Mouse (Mus musculus) liver, embryonic 11.5 days (tissue): ENCODE measurements around the gene Nucb1. TPM values are rescaled to one million over a fixed set of nuclear protein-coding genes. Genes with fewer than 3 reads are reported as not detected.

Experiments
- ATAC-seq: fragments of 200-750 bp; cut with Nextera tagmentation; replicated peaks from 2 replicates; pipeline ENCODE4 v1.8.0; 2017; ENCODE audit warnings: moderate number of reproducible peaks, mild to moderate bottlenecking, moderate TSS enrichment, moderate library complexity; ENCODE audit not compliant: low FRiP score
- DNase-seq: peaks from one replicate; pipeline ENCODE4 v3.0.0-alpha.2; 2017; ENCODE audit warnings: low spot score
- H3K27ac ChIP-seq: fragments of 300-500 bp; sonication (generic); 2 replicates; pipeline ENCODE4 v1.5.1; 2014; ENCODE audit warnings: mild to moderate bottlenecking, low read depth, low read length, control low read depth
- H3K27me3 ChIP-seq: fragments of 300-500 bp; sonication (generic); replicated peaks from 2 replicates; pipeline ENCODE4 v1.6.1; 2014; ENCODE audit warnings: low read length, mixed read lengths; ENCODE audit not compliant: control insufficient read depth, insufficient read depth
- H3K36me3 ChIP-seq: fragments of 300-500 bp; sonication (generic); 2 replicates; pipeline ENCODE4 v1.6.1; 2014; ENCODE audit warnings: mild to moderate bottlenecking, low read length, moderate library complexity, mixed read lengths; ENCODE audit not compliant: control insufficient read depth, insufficient read depth
- H3K4me1 ChIP-seq: fragments of 300-500 bp; sonication (generic); replicated peaks from 2 replicates; pipeline ENCODE4 v1.6.1; 2014; ENCODE audit warnings: low read length, mixed read lengths; ENCODE audit not compliant: control insufficient read depth, insufficient read depth
- H3K4me2 ChIP-seq: fragments of 300-500 bp; sonication (generic); 2 replicates; pipeline ENCODE4 v1.6.1; 2014; ENCODE audit warnings: mild to moderate bottlenecking, control low read depth, moderate library complexity
- H3K4me3 ChIP-seq: fragments of 300-500 bp; sonication (generic); 2 replicates; pipeline ENCODE4 v1.5.1; 2014; ENCODE audit warnings: low read depth, low read length, control low read depth
- H3K9ac ChIP-seq: fragments of 300-500 bp; sonication (generic); 2 replicates; pipeline ENCODE4 v1.6.1; 2014; ENCODE audit warnings: low read depth, low read length, control low read depth
- H3K9me3 ChIP-seq: fragments of 300-500 bp; sonication (generic); 2 replicates; pipeline ENCODE4 v1.6.1; 2016; ENCODE audit warnings: low read length, inconsistent platforms, mixed read lengths; ENCODE audit not compliant: control insufficient read depth
- WGBS: fragments of 180-500 bp; shearing (Covaris S2); extraction: QIAGEN DNeasy Blood & Tissue Kit; methylation state at CpG from one replicate; pipeline ENCODE4 v1.1.7; 2014; 5-methylcytosine and 5-hydroxymethylcytosine counted together
- microRNA-seq: library from miRNA; unstranded; fragments of <30 nt; microRNA quantifications from one replicate; pipeline ENCODE4, GENCODE M21; 2017; ENCODE audit warnings: borderline number of aligned reads
- polyA plus RNA-seq: library from polyadenylated mRNA; unstranded; fragments of >200 nt; fragmentation: Nextera tagmentation; extraction: Ambion mirVana; gene quantifications from 2 replicates; pipeline ENCODE4 v1.2.1, GENCODE M21; 2014

Nucb1 gene
- polyA plus RNA-seq, 1 experiment from 2014 or later = 149 TPM

DNA sequence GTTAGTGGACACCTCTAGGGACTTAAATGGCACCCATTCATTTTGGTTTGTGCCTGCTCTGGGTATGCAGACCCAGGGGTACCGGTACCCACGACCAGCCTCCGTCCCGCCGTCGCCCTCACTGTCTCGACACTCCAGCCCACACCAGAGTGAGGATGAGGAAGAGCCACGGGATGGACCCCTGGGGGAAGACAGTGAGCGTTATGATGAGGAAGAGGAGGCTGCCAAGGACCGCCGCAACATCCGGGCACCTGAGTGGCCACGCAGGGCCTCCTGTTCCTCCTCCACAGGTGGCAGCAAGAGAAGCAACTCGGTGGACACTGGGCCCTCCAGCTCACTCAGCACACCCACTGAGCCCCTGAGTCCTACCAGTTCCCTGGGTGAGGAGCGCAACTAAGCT is 55.2 kb downstream of the Nucb1 start:
- Histone ChIP-seq H3K4me3 (no peak overlapping the region), H3K4me2 (no peak overlapping the region), H3K36me3 (peaks cover 23% of the 10 kb centered on the region), H3K9ac (no peak overlapping the region), H3K27ac (no peak overlapping the region), H3K27me3 (no peaks in the 10 kb centered on the region), H3K9me3 (no peaks in the 10 kb centered on the region), H3K4me1 (peaks cover 26% of the 10 kb centered on the region)
- DNase-seq (no peak), ATAC-seq (no peak)
- 88% methylated on average over 15 of the region's 15 CpGs for WGBS

DNA sequence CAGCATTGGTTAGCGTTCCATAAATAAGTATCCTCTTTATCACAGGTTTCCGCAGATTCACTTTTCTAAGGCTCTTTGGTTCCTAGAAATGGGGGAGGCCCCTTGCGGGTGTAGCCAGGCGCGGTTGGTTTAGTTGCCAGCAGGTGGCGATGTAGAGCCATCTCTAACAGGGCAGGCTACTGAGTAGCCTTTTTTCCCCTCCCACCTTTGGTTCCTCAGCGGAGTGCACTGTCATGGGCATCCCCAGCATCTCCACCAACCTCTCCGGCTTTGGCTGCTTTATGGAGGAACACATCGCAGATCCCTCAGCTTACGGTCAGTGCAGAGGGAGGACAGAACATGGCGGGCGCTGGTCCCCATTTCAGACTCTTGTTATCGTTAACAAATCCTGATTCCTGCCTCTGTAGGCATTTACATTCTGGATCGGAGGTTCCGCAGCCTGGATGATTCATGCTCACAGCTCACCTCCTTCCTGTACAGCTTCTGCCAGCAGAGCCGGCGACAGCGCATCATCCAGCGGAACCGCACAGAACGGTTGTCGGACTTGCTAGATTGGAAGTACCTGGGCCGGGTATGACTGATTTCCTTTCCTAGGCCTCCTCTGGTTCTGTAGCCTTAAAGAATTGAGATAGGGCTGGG is 58.7 kb downstream of the Nucb1 start:
- Histone ChIP-seq H3K27ac (no peak overlapping the region), H3K4me1 (peaks cover 4% of the 10 kb centered on the region), H3K27me3 (no peaks in the 10 kb centered on the region), H3K4me2 (no peak overlapping the region; the same call in 1 of the 2 replicates), H3K9ac (no peak overlapping the region), H3K4me3 (no peak overlapping the region), H3K9me3 (no peaks in the 10 kb centered on the region), H3K36me3 (peaks cover 14% of the 10 kb centered on the region)
- 49% methylated on average over 23 of the region's 23 CpGs for WGBS
- DNase-seq = peak; percentile 80
- ATAC-seq = peak; percentile 75

DNA sequence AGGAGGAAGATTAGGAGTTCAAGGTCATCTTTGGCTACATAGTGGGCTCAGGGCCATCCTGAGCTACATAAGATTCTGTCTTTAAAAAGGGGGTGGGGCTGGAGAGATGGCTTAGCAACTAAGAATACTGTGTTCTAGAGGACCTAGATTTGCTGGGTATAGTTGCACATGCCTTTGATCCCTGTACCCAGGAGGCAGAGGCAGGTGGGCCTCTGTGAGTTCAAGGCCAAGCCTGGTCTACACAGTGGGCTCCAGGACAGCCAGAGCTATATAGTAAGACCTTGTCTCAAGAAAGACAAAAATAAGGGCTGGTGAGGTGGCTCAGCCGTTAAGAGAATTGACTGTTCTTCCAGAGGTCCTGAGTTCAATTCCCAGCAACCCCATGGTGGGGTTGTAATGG is 60.2 kb downstream of the Nucb1 start:
- no peak overlapping the region for H3K4me3 ChIP-seq
- 79% methylated on average over 1 of the region's 1 CpGs for WGBS
- H3K9me3 ChIP-seq = no peaks in the 10 kb centered on the region
- no peak overlapping the region for H3K4me2 ChIP-seq
- H3K27me3 ChIP-seq = no peaks in the 10 kb centered on the region
- DNase-seq = no peak
- H3K36me3 ChIP-seq = peaks cover 10% of the 10 kb centered on the region; the same call in 1 of the 2 replicates
- H3K4me1 ChIP-seq = peaks cover 4% of the 10 kb centered on the region
- no peak for ATAC-seq
- H3K27ac ChIP-seq = no peak overlapping the region
- no peak overlapping the region for H3K9ac ChIP-seq

DNA sequence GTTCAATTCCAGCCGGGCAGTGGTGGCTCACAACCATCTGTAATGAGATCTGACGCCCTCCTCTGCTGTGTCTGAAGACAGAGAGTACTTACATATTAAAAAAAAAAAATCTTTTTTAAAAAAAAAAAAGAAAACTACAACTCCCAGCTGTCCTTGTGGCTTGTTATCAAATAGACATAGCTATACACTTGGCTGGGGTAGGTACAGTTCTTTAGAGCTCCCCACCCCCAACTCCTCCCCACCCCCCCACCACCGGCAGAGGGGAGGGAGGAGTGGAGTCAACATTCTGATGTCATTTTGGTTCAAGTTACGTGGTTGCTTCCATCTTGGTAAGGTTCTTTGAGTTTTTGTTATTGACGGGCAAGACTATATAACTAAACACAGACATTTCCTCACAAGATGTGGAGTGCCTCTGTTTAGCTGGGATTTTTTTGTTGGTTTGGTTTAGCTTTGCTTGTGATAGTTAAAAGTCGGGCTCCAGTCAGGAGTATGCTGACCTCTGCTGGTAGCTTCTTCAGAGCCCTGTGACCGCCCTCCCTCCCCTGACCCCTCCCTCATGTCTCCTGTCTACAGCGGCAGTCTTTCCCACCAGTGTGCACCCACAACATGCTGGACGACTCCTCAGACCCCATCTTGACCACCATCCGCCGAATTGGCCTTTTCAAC is 62.7 kb downstream of the Nucb1 start:
- Histone ChIP-seq H3K4me3 (peak overlapping the region; percentile 23), H3K36me3 (peaks cover 12% of the 10 kb centered on the region; the same call in 1 of the 2 replicates), H3K9me3 (no peaks in the 10 kb centered on the region), H3K9ac (peak overlapping the region; percentile 32; the same call in 1 of the 2 replicates), H3K4me2 (peak overlapping the region; percentile 51), H3K4me1 (peaks cover 13% of the 10 kb centered on the region), H3K27ac (no peak overlapping the region), H3K27me3 (no peaks in the 10 kb centered on the region)
- ATAC-seq (peak; percentile 72), DNase-seq (no peak)
- 26% methylated on average over 11 of the region's 11 CpGs for WGBS

DNA sequence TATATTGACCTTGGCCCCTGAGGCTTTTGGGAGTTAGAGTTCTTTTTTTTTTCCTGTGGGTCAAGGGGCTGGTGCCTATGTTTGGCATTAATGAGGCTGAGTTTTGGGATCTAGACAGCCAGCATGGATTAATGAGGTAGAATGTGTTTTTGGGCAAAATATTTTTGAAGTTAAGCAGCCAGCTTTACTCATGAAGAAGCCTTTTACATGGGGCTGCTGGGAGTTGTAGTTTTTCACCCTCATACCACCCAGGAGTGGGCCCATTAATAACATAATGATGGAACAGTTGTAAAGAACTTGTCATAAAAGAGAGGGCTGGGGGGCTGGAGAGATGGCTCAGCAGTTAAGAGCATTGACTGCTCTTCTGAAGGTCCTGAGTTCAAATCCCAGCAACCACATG is 63.6 kb downstream of the Nucb1 start:
- H3K4me3 ChIP-seq = no peak overlapping the region
- no peaks in the 10 kb centered on the region for H3K9me3 ChIP-seq
- H3K27ac ChIP-seq = no peak overlapping the region
- H3K4me2 ChIP-seq = no peak overlapping the region
- ATAC-seq = no peak
- H3K27me3 ChIP-seq = no peaks in the 10 kb centered on the region
- H3K36me3 ChIP-seq = peaks cover 12% of the 10 kb centered on the region; the same call in 1 of the 2 replicates
- H3K4me1 ChIP-seq = peaks cover 11% of the 10 kb centered on the region
- no peak for DNase-seq
- no peak overlapping the region for H3K9ac ChIP-seq

DNA sequence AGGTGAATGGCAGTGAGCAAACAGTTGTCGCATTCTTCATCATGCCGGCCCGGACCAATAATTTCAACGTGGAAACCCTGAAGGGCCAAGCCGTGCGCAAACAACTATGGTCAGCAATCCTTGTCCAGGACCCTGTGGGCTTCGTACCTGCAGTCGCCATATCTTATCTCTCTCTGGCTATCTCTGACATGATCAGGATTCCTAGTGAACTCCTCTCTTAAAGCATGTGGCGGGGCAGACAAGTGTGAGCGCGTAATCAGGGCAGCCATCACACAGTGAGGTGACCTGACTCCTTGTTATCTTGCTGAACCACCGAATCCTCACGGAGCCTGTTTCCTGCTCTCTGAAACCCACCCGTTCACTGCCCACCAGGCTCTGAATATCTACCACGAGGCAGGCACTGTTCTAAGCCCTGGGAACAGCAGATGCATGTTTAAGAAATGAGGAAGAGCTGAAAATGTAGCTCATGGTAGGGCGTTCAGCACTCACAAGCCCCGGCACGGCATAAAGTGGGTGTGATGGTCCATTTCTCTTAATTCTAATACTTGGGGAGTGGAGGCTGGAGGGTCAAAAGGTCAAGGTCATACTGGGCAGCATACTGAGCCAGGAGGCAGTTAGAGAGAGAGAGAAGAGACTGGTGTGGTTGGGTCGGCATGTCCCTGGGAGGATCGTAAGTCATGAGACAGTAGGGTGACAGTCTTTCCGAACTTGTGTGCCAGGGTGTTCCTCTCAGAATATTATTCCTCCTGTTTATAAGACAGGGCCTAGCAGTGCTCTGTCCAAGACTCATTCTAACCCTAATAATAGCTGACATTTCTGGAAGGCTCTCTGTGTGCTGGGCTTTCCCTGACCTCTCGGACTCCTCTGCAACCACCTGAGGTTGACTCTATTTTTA is 66.4 kb downstream of the Nucb1 start:
- no peaks in the 10 kb centered on the region for H3K27me3 ChIP-seq
- DNase-seq = no peak
- peaks cover 9% of the 10 kb centered on the region for H3K4me1 ChIP-seq
- H3K9ac ChIP-seq = no peak overlapping the region
- no peak overlapping the region for H3K4me3 ChIP-seq
- peaks cover 12% of the 10 kb centered on the region; the same call in 1 of the 2 replicates for H3K36me3 ChIP-seq
- H3K9me3 ChIP-seq = no peaks in the 10 kb centered on the region
- H3K27ac ChIP-seq = no peak overlapping the region
- no peak; the same call in 1 of the 2 replicates for ATAC-seq
- WGBS = 57% methylated on average over 22 of the region's 22 CpGs
- H3K4me2 ChIP-seq = no peak overlapping the region

Small RNAs within 50 kb of the gene (microRNA-seq; reads per million reads assigned to microRNA genes)
- gene Gm22133 = 6.7 reads per million, percentile 17 among the genes with 10 or more reads in this experiment

Other genes starting within 250 kb of the Nucb1 start
- gene Slc6a21, start 232.9 kb downstream of the Nucb1 start, polyA plus RNA-seq = not detected in 2 replicates
- 2.3 and 3.9 TPM in 2 replicates for gene Trpm4, start 176.6 kb downstream of the Nucb1 start, polyA plus RNA-seq
- 0.12 and 0.30 TPM in 2 replicates for gene Hrc, start 175.1 kb downstream of the Nucb1 start, polyA plus RNA-seq
- 2.0 and 2.1 TPM in 2 replicates for gene Ppfia3, start 143.4 kb downstream of the Nucb1 start, polyA plus RNA-seq
- gene Lin7b, start 139.8 kb downstream of the Nucb1 start, polyA plus RNA-seq = 0.35 TPM in 1 of 2 replicates, not detected in the other
- 51.6 and 64.4 TPM in 2 replicates for gene Snrnp70, start 114.7 kb downstream of the Nucb1 start, polyA plus RNA-seq
- 0.18 TPM in 1 of 2 replicates, not detected in the other for gene Kcna7, start 104.8 kb downstream of the Nucb1 start, polyA plus RNA-seq
- gene Ntf5, start 96.7 kb downstream of the Nucb1 start, polyA plus RNA-seq = 2.0 and 2.5 TPM in 2 replicates
- 0.26 TPM in 1 of 2 replicates, not detected in the other for gene Lhb, start 89.6 kb downstream of the Nucb1 start, polyA plus RNA-seq
- gene Gys1, start 75.6 kb downstream of the Nucb1 start, polyA plus RNA-seq = 21.4 and 23.7 TPM in 2 replicates
- 240 and 250 TPM in 2 replicates for gene Ruvbl2, start 72.3 kb downstream of the Nucb1 start, polyA plus RNA-seq
- gene Ftl1, start 50.5 kb downstream of the Nucb1 start, polyA plus RNA-seq = 6,297 and 6,318 TPM in 2 replicates
- gene Bax, start 43.5 kb downstream of the Nucb1 start, polyA plus RNA-seq = 190 and 212 TPM in 2 replicates
- 2.3 and 3.2 TPM in 2 replicates for gene Tulp2, start 28.5 kb downstream of the Nucb1 start, polyA plus RNA-seq
- not detected in 2 replicates for gene Gm45808, start 23.6 kb downstream of the Nucb1 start, polyA plus RNA-seq
- 4.9 and 5.8 TPM in 2 replicates for gene Dhdh, start 21.6 kb downstream of the Nucb1 start, polyA plus RNA-seq
- gene Ppp1r15a, start 15.9 kb upstream of the Nucb1 start, polyA plus RNA-seq = 61.6 and 62.0 TPM in 2 replicates
- 0.64 and 0.89 TPM in 2 replicates for gene Plekha4, start 15.9 kb upstream of the Nucb1 start, polyA plus RNA-seq
- gene Hsd17b14, start 44.5 kb upstream of the Nucb1 start, polyA plus RNA-seq = 2.8 and 5.4 TPM in 2 replicates
- gene Bcat2, start 59.7 kb upstream of the Nucb1 start, polyA plus RNA-seq = 84.7 and 90.1 TPM in 2 replicates
- gene Fgf21, start 105.1 kb upstream of the Nucb1 start, polyA plus RNA-seq = 0.23 TPM in 1 of 2 replicates, not detected in the other
- not detected in 2 replicates for gene Fut1, start 106.9 kb upstream of the Nucb1 start, polyA plus RNA-seq
- gene Izumo1, start 111.4 kb upstream of the Nucb1 start, polyA plus RNA-seq = 0.21 and 0.22 TPM in 2 replicates
- gene Rasip1, start 117.1 kb upstream of the Nucb1 start, polyA plus RNA-seq = 8.0 and 9.3 TPM in 2 replicates
- gene Mamstr, start 129.6 kb upstream of the Nucb1 start, polyA plus RNA-seq = 0.69 and 0.73 TPM in 2 replicates
- 0.08 TPM in 1 of 2 replicates, not detected in the other for gene Fut2, start 156.0 kb upstream of the Nucb1 start, polyA plus RNA-seq
- gene Ntn5, start 173.6 kb upstream of the Nucb1 start, polyA plus RNA-seq = 0.23 TPM in 1 of 2 replicates, not detected in the other
- gene Sec1, start 184.0 kb upstream of the Nucb1 start, polyA plus RNA-seq = 0.30 and 0.33 TPM in 2 replicates
- gene Car11, start 189.4 kb upstream of the Nucb1 start, polyA plus RNA-seq = 1.0 and 1.2 TPM in 2 replicates
- gene Dbp, start 194.7 kb upstream of the Nucb1 start, polyA plus RNA-seq = 1.8 and 1.9 TPM in 2 replicates
- 1,405 and 1,469 TPM in 2 replicates for gene Rpl18, start 205.1 kb upstream of the Nucb1 start, polyA plus RNA-seq
- gene Sphk2, start 207.6 kb upstream of the Nucb1 start, polyA plus RNA-seq = 24.2 and 25.6 TPM in 2 replicates
- gene Fam83e, start 210.8 kb upstream of the Nucb1 start, polyA plus RNA-seq = 0.77 and 1.1 TPM in 2 replicates
- gene Spaca4, start 215.4 kb upstream of the Nucb1 start, polyA plus RNA-seq = not detected in 2 replicates